Mouse (Mus musculus): ENCODE results near the gene H3f3b. TPM values are rescaled to one million over a fixed set of nuclear protein-coding genes. Genes with fewer than 3 reads are reported as not detected.

Gene H3f3b
- polyA plus RNA-seq, 1 experiment from 2014 or later: 2,216 TPM

GRCm38 (mm10) chr11:116004840-116005700, 22.7 kb downstream of the H3f3b start:
- peaks cover 20% of the 10 kb centered on the region for H3K4me1 ChIP-seq
- 0 out of 2 replicates have a peak, but pooled peaks cover 6% of the 10 kb centered on the region for H3K36me3 ChIP-seq
- ATAC-seq (ENCODE audit: low FRiP score): peak; percentile 7; the same call in 1 of the 2 replicates
- peak overlapping the region; percentile 50 for H3K9ac ChIP-seq
- H3K27me3 ChIP-seq: peaks cover 12% of the 10 kb centered on the region
- H3K4me2 ChIP-seq (replicated peaks): peak overlapping the region; percentile 65
- H3K9me3 ChIP-seq (replicated peaks): no peaks in the 10 kb centered on the region
- peak overlapping the region; percentile 35 for H3K4me3 ChIP-seq
- 6% methylated on average over 54 of the region's 54 CpGs for WGBS
- peak overlapping the region; percentile 35; the same call in 1 of the 2 replicates for H3K27ac ChIP-seq

DNA sequence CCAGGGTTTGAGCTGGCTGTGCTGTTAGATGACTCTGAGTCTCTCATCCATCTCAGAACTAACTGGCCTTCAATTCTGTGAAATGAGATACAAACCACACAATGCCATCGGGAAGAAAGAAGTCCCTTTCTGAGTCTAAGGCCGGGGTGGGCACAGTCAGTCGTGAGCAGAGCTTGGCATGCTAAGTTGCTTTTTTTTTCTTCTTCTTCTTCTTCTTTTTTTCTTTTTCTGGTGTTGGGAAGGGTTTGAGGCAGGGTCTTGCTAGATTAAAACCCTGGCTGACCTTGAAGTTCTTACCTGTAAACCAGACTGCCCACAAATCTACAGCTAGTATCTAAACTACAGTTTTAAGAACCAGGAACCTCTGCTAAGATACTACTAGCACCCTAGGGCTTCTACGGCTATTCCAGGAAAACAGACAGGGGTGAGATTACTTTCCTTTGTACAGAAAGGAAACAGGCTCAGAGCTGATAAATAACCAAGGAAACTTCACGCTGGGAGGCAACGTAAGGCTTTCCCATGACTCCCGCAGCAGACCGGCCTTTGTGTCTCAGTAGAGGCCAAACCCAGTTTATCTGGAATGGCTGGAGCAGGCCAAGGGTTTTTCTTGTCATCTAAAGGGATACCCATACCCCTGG, 23.5 kb downstream of the H3f3b start:
- H3K36me3 ChIP-seq: no peaks in the 10 kb centered on the region
- 37% methylated on average over 8 of the region's 8 CpGs for WGBS
- peak overlapping the region; percentile 65 for H3K4me2 ChIP-seq (replicated peaks)
- no peaks in the 10 kb centered on the region for H3K9me3 ChIP-seq (replicated peaks)
- H3K4me3 ChIP-seq: peak overlapping the region; percentile 35
- H3K27ac ChIP-seq: no peak overlapping the region
- H3K27me3 ChIP-seq: peaks cover 16% of the 10 kb centered on the region
- ATAC-seq (ENCODE audit: low FRiP score): no peak
- H3K9ac ChIP-seq: peak overlapping the region; percentile 50
- H3K4me1 ChIP-seq: peaks cover 23% of the 10 kb centered on the region

- no peaks in the 10 kb centered on the region for H3K9me3 ChIP-seq (replicated peaks)
- no peak overlapping the region for H3K4me2 ChIP-seq (replicated peaks)
- no peak overlapping the region for H3K4me3 ChIP-seq
- H3K4me1 ChIP-seq: peaks cover 23% of the 10 kb centered on the region
- H3K36me3 ChIP-seq: no peaks in the 10 kb centered on the region
- H3K27ac ChIP-seq: no peak overlapping the region
- no peak overlapping the region for H3K9ac ChIP-seq
- no peak for ATAC-seq (ENCODE audit: low FRiP score)
- H3K27me3 ChIP-seq: peaks cover 16% of the 10 kb centered on the region
- WGBS: 88% methylated on average over 3 of the region's 3 CpGs
Measured at GRCm38 (mm10) chr11:116002894-116003293, 24.9 kb downstream of the H3f3b start.

GRCm38 (mm10) chr11:116001725-116002124, 26.0 kb downstream of the H3f3b start:
- Histone ChIP-seq H3K4me3 (no peak overlapping the region), H3K27me3 (peaks cover 16% of the 10 kb centered on the region), H3K9ac (no peak overlapping the region), H3K9me3 (replicated peaks) (no peaks in the 10 kb centered on the region), H3K36me3 (no peaks in the 10 kb centered on the region), H3K27ac (no peak overlapping the region), H3K4me2 (replicated peaks) (no peak overlapping the region), H3K4me1 (peaks cover 23% of the 10 kb centered on the region)
- no peak for ATAC-seq (ENCODE audit: low FRiP score)
- WGBS: 67% methylated on average over 6 of the region's 6 CpGs

DNA sequence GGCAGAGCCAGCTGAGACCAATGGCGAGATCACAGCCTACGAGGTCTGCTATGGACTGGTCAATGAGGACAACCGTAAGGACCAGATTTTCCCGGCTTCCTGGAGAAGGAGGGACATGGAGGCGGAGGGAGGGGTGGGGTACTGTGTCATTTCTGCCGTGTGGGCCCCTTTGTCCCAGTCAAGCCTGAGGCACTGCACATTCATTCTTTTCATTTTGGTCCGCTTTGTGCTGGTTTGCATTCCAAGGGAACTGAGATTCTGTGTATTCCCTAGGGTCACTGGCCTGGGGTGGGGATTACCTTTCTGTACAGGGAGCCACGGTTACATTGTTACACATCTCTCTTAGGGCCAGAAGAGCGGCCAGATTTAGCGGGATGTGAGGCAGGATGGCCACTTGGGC, 27.2 kb downstream of the H3f3b start:
- no peaks in the 10 kb centered on the region for H3K9me3 ChIP-seq (replicated peaks)
- H3K4me1 ChIP-seq: peaks cover 17% of the 10 kb centered on the region
- 31% methylated on average over 10 of the region's 10 CpGs for WGBS
- H3K27me3 ChIP-seq: peaks cover 13% of the 10 kb centered on the region
- H3K4me3 ChIP-seq: no peak overlapping the region
- H3K4me2 ChIP-seq (replicated peaks): no peak overlapping the region
- no peak for ATAC-seq (ENCODE audit: low FRiP score)
- no peak overlapping the region for H3K9ac ChIP-seq
- no peaks in the 10 kb centered on the region for H3K36me3 ChIP-seq
- H3K27ac ChIP-seq: no peak overlapping the region

- Histone ChIP-seq H3K36me3 (no peaks in the 10 kb centered on the region), H3K9ac (no peak overlapping the region), H3K4me2 (replicated peaks) (no peak overlapping the region; the same call in 1 of the 2 replicates), H3K9me3 (replicated peaks) (no peaks in the 10 kb centered on the region), H3K4me3 (no peak overlapping the region), H3K27me3 (peaks cover 7% of the 10 kb centered on the region; the same call in 1 of the 2 replicates), H3K4me1 (peaks cover 8% of the 10 kb centered on the region), H3K27ac (no peak overlapping the region)
- peak; percentile 20; the same call in 1 of the 2 replicates for ATAC-seq (ENCODE audit: low FRiP score)
- 15% methylated on average over 14 of the region's 14 CpGs for WGBS
Measured at GRCm38 (mm10) chr11:115999538-116000143, 28.1 kb downstream of the H3f3b start.

GRCm38 (mm10) chr11:115999027-115999426, 28.7 kb downstream of the H3f3b start:
- no peak for ATAC-seq (ENCODE audit: low FRiP score)
- Histone ChIP-seq H3K27me3 (peaks cover 7% of the 10 kb centered on the region; the same call in 1 of the 2 replicates), H3K4me2 (replicated peaks) (no peak overlapping the region), H3K9ac (no peak overlapping the region), H3K27ac (no peak overlapping the region), H3K4me1 (0 out of 2 replicates have a peak, but pooled peaks cover 6% of the 10 kb centered on the region), H3K4me3 (no peak overlapping the region), H3K9me3 (replicated peaks) (no peaks in the 10 kb centered on the region), H3K36me3 (no peaks in the 10 kb centered on the region)
- WGBS: 82% methylated on average over 7 of the region's 7 CpGs

DNA sequence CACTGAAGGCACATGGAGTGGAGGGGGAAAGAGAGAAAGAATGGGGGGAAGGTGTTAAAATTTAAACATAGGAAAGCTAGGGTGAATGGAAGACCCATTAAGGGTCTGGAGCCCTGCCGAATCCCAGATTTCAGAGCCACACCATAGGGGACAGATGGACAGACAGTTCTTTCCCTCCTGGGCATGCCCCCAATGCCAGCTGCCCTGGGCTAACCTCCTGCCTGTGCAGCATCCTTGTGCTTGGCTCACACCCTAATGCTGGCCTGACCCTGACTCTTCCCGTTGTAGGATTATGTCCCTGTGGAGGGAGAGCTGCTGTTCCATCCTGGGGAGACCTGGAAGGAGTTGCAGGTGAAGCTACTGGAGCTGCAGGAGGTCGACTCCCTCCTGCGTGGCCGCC, 30.1 kb downstream of the H3f3b start:
- ATAC-seq (ENCODE audit: low FRiP score): no peak
- WGBS: 63% methylated on average over 5 of the region's 5 CpGs

GRCm38 (mm10) chr11:115997047-115997446, 30.7 kb downstream of the H3f3b start:
- H3K9me3 ChIP-seq (replicated peaks): no peaks in the 10 kb centered on the region
- H3K9ac ChIP-seq: no peak overlapping the region
- no peak overlapping the region for H3K4me2 ChIP-seq (replicated peaks)
- H3K4me1 ChIP-seq: 0 out of 2 replicates have a peak, but pooled peaks cover 6% of the 10 kb centered on the region
- H3K36me3 ChIP-seq: no peaks in the 10 kb centered on the region
- H3K27ac ChIP-seq: no peak overlapping the region
- WGBS: 72% methylated on average over 4 of the region's 4 CpGs
- no peak overlapping the region for H3K4me3 ChIP-seq
- peaks cover 10% of the 10 kb centered on the region; the same call in 1 of the 2 replicates for H3K27me3 ChIP-seq
- no peak for ATAC-seq (ENCODE audit: low FRiP score)

More for the DNA sequence above, 30.1 kb downstream of the H3f3b start:
- H3K9ac ChIP-seq: no peak overlapping the region
- no peaks in the 10 kb centered on the region for H3K9me3 ChIP-seq (replicated peaks)
- no peak overlapping the region for H3K4me2 ChIP-seq (replicated peaks)
- 0 out of 2 replicates have a peak, but pooled peaks cover 6% of the 10 kb centered on the region for H3K4me1 ChIP-seq
- H3K4me3 ChIP-seq: no peak overlapping the region
- H3K27me3 ChIP-seq: peaks cover 10% of the 10 kb centered on the region; the same call in 1 of the 2 replicates
- H3K27ac ChIP-seq: no peak overlapping the region
- H3K36me3 ChIP-seq: no peaks in the 10 kb centered on the region

GRCm38 (mm10) chr11:115995256-115995655, 32.5 kb downstream of the H3f3b start:
- H3K27ac ChIP-seq: no peak overlapping the region
- peaks cover 13% of the 10 kb centered on the region; the same call in 1 of the 2 replicates for H3K27me3 ChIP-seq
- 85% methylated on average over 3 of the region's 3 CpGs for WGBS
- no peak overlapping the region for H3K4me3 ChIP-seq
- H3K4me2 ChIP-seq (replicated peaks): no peak overlapping the region
- H3K9ac ChIP-seq: no peak overlapping the region
- ATAC-seq (ENCODE audit: low FRiP score): no peak
- H3K9me3 ChIP-seq (replicated peaks): no peaks in the 10 kb centered on the region
- H3K4me1 ChIP-seq: 0 out of 2 replicates have a peak, but pooled peaks cover 5% of the 10 kb centered on the region
- H3K36me3 ChIP-seq: no peaks in the 10 kb centered on the region

DNA sequence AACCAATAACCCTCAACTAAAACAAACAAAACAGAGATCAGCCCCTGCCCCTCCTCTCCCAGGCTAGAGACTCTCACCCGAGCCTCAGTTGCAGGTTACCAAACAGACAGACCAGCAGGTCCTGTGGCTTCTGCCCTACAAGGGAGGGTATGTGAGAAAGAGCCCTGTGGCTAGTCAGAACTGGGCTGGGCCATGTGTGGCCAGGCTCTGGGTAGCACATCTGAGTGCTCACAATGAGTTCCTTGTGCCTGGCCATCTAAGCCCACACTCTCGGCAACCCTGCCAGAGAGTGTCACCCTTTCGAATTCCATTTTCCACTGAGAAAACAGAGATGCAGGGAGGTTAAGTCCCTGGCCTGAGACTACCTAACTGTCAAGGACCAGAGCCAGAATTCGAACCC, 35.7 kb downstream of the H3f3b start:
- H3K27me3 ChIP-seq: peaks cover 16% of the 10 kb centered on the region
- no peak for ATAC-seq (ENCODE audit: low FRiP score)
- H3K4me2 ChIP-seq (replicated peaks): no peak overlapping the region
- H3K4me1 ChIP-seq: no peaks in the 10 kb centered on the region
- no peak overlapping the region for H3K4me3 ChIP-seq
- no peaks in the 10 kb centered on the region for H3K9me3 ChIP-seq (replicated peaks)
- no peak overlapping the region for H3K27ac ChIP-seq
- H3K9ac ChIP-seq: no peak overlapping the region
- 63% methylated on average over 4 of the region's 4 CpGs for WGBS
- H3K36me3 ChIP-seq: no peaks in the 10 kb centered on the region

DNA sequence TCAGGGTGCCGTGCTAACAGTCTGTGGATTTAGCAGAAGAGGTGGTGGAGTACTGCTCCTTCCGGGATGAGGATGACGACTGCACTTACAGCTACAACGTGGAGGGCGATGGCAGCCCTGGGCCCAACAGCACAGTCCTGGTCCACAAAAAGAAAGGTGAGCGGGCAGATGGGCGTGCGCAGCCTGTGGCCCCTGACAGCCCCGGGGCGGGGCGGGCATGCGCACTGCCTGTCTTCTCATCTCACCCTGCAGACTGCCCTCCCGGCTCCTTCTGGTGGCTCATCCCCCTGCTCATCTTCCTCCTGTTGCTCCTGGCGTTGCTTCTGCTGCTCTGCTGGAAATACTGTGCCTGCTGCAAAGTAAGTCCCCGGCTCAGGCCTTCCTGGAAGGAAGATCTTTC, 38.1 kb downstream of the H3f3b start:
- no peak overlapping the region for H3K9ac ChIP-seq
- no peaks in the 10 kb centered on the region for H3K36me3 ChIP-seq
- no peak overlapping the region for H3K4me3 ChIP-seq
- H3K27ac ChIP-seq: no peak overlapping the region
- H3K4me2 ChIP-seq (replicated peaks): peak overlapping the region; percentile 15; the same call in 1 of the 2 replicates
- H3K9me3 ChIP-seq (replicated peaks): no peaks in the 10 kb centered on the region
- peaks cover 16% of the 10 kb centered on the region for H3K27me3 ChIP-seq
- ATAC-seq (ENCODE audit: low FRiP score): no peak
- WGBS: 25% methylated on average over 14 of the region's 15 CpGs
- no peaks in the 10 kb centered on the region for H3K4me1 ChIP-seq

Data from hindbrain, embryonic 12.5 days (tissue).